Mouse (Mus musculus) embryonic facial prominence, embryonic 12.5 days (tissue): Measurements from ENCODE around the gene Hist1h3i. TPM values are rescaled to one million over a fixed set of nuclear protein-coding genes. Genes with fewer than 3 reads are reported as not detected.
"Not testable (repeated sequence)": the region's sequence is repeated elsewhere in the genome, so short reads cannot be mapped to it uniquely, and the experiment has no call there.

Experiments used
- ATAC-seq: fragments of 200-750 bp; cut with Nextera tagmentation; 2 replicates; pipeline ENCODE4 v1.8.0; 2017; ENCODE audit not compliant: insufficient number of reproducible peaks, insufficient read depth, low FRiP score, low TSS enrichment
- H3K27ac ChIP-seq: fragments of 300-500 bp; sonication (generic); 2 replicates; pipeline ENCODE4 v1.5.1; 2016; ENCODE audit warnings: mild to moderate bottlenecking
- H3K27me3 ChIP-seq: fragments of 300-500 bp; sonication (generic); 2 replicates; pipeline ENCODE4 v1.6.1; 2016; ENCODE audit warnings: mild to moderate bottlenecking, moderate library complexity
- H3K36me3 ChIP-seq: fragments of 300-500 bp; sonication (generic); 2 replicates; pipeline ENCODE4 v1.6.1; 2016; ENCODE audit warnings: mild to moderate bottlenecking
- H3K4me1 ChIP-seq: fragments of 300-500 bp; sonication (generic); 2 replicates; pipeline ENCODE4 v1.6.1; 2016
- H3K4me2 ChIP-seq: fragments of 300-500 bp; sonication (generic); replicated peaks from 2 replicates; pipeline ENCODE4 v1.6.1; 2016; ENCODE audit warnings: mild to moderate bottlenecking, moderate library complexity
- H3K4me3 ChIP-seq: fragments of 300-500 bp; sonication (generic); 2 replicates; pipeline ENCODE4 v1.5.1; 2016; ENCODE audit warnings: mild to moderate bottlenecking
- H3K9ac ChIP-seq: fragments of 300-500 bp; sonication (generic); 2 replicates; pipeline ENCODE4 v1.6.1; 2016; ENCODE audit warnings: mild to moderate bottlenecking, moderate library complexity
- H3K9me3 ChIP-seq: fragments of 300-500 bp; sonication (generic); 2 replicates; pipeline ENCODE4 v1.6.1; 2016; ENCODE audit warnings: mild to moderate bottlenecking, moderate library complexity
- WGBS: fragments of 180-500 bp; shearing (Covaris S2); methylation state at CpG from one replicate; pipeline ENCODE4 v1.1.7; 2016; 5-methylcytosine and 5-hydroxymethylcytosine counted together
- microRNA-seq: library from miRNA; unstranded; fragments of <30 nt; microRNA quantifications from one replicate; pipeline ENCODE4, GENCODE M21; 2017
- polyA plus RNA-seq: library from polyadenylated mRNA; unstranded; fragments of >200 nt; fragmentation: Nextera tagmentation; extraction: Ambion mirVana; gene quantifications from 2 replicates; pipeline ENCODE4 v1.2.1, GENCODE M21; 2016

The Hist1h3i gene
- polyA plus RNA-seq, 1 experiment from 2014 or later, result 144 TPM

DNA sequence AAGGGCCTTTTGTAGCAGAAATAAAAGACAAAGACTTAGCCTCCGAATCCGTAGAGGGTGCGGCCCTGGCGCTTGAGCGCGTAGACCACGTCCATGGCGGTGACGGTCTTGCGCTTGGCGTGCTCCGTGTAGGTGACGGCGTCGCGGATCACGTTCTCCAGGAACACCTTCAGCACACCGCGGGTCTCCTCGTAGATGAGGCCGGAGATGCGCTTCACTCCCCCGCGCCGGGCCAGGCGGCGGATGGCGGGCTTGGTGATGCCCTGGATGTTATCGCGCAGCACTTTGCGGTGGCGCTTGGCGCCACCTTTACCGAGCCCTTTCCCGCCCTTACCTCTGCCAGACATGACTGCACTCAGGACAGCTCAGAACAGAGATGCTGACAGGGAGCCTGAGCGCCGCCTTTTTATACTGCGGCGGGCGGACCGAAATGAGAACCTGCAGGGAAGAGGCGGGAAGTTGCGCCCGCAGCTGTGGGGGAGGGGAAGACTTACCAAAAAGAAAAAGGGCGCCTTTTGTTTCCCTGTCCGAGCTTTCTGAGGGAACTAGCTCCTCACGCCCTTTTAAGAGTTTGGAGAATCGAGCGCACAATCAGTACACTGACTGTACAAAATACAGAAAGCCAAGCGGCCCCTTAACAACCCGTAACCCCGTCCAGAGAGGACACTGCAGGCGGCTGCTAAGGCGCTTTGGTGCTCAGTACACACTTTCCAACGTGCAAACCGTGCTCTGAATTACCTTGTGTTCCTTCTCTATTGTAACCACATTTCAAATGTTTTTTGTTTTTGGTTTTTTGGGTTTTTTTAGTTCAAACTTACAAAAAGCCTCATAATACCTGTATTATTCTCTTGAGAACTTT, 32.8 kb downstream of the Hist1h3i start, which contains the start of gene Hist1h4k:
Gene Hist1h4k, minus strand, starts transcription at position 347 of the 859 bp plus-strand sequence.
- not testable (repeated sequence) for H3K36me3 ChIP-seq, H3K9me3 ChIP-seq, H3K27me3 ChIP-seq
- ATAC-seq, result peak; percentile 91
- Histone ChIP-seq H3K9ac (peak within 1 kb of the TSS; percentile 77), H3K4me2 (peak within 1 kb of the TSS; percentile 83), H3K4me1 (peaks cover 20% of the 10 kb centered on the region), H3K4me3 (peak within 1 kb of the TSS; percentile 65), H3K27ac (peak within 1 kb of the TSS; percentile 97)
- under 1% methylated on average over 48 of the region's 56 CpGs for WGBS

DNA sequence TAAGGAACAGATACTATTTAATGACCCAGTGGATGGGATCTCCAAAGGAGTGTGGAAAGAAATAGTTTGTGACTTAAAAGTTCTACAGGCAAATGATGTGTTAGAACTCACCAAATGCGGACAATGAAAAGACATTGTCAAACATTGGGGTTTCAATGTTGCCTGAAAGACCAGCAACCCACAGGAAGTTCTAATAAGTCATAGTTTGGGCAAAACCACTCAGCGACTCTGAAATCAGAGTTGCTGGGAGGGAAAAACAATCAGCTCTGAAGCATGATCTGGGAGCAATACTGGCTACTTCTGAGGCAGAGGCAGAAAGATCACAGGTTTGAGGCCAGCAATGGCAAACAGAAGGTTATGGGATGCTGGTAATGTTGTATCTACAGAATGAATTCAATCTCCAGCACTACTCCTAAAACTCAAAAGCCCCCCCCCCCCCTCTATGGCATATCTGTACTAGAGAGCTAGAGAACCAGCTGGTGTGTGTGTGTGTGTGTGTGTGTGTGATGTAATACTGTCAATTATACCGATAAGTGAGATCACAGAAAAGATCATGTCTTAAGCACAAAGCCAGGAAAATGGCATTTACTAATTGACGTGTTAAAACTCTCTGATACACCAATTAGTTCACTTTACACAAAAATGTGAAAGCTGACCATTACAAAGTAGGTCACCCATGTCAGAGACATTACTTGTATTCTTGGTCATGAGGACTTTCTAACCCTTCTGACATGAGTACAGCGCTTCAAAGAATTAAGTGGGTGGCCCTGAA, 33.6 kb downstream of the Hist1h3i start:
- WGBS, result 4% methylated on average over 5 of the region's 5 CpGs
- H3K4me2 ChIP-seq, result peak overlapping the region; percentile 83
- peak overlapping the region; percentile 77 for H3K9ac ChIP-seq
- peak overlapping the region; percentile 65 for H3K4me3 ChIP-seq
- no peaks in the 10 kb centered on the region for H3K9me3 ChIP-seq
- peaks cover 20% of the 10 kb centered on the region for H3K4me1 ChIP-seq
- ATAC-seq, result no peak
- H3K27ac ChIP-seq, result peak overlapping the region; percentile 97
- no peaks in the 10 kb centered on the region for H3K36me3 ChIP-seq
- no peaks in the 10 kb centered on the region for H3K27me3 ChIP-seq

- WGBS, result 84% methylated on average over 1 of the region's 1 CpGs
- Histone ChIP-seq H3K4me3 (no peak overlapping the region), H3K9me3 (no peaks in the 10 kb centered on the region), H3K36me3 (no peaks in the 10 kb centered on the region), H3K27me3 (no peaks in the 10 kb centered on the region), H3K9ac (no peak overlapping the region), H3K4me1 (peaks cover 6% of the 10 kb centered on the region; the same call in 1 of the 2 replicates), H3K27ac (no peak overlapping the region), H3K4me2 (no peak overlapping the region)
- ATAC-seq, result no peak
Observed at GRCm38 (mm10) chr13:21745006-21745405, 38.2 kb downstream of the Hist1h3i start.

- peak within 1 kb of the TSS; percentile 62 for H3K9ac ChIP-seq
- not testable (repeated sequence) for H3K36me3 ChIP-seq, H3K9me3 ChIP-seq, H3K27me3 ChIP-seq
- ATAC-seq, result peak; percentile 90
- H3K4me3 ChIP-seq, result peak within 1 kb of the TSS; percentile 55
- WGBS, result under 1% methylated on average over 44 of the region's 56 CpGs
- H3K4me1 ChIP-seq, result peaks cover 12% of the 10 kb centered on the region
- peak within 1 kb of the TSS; percentile 98 for H3K27ac ChIP-seq
- peak within 1 kb of the TSS; percentile 63 for H3K4me2 ChIP-seq
Observed at GRCm38 (mm10) chr13:21734906-21735767, 48.0 kb downstream of the Hist1h3i start, which contains the start of gene Hist1h4j. TSS of gene Hist1h4j (plus strand) at chr13:21735064.

GRCm38 (mm10) chr13:21734010-21734905, 48.9 kb downstream of the Hist1h3i start:
- Histone ChIP-seq H3K4me2 (peak overlapping the region; percentile 63), H3K4me1 (peaks cover 12% of the 10 kb centered on the region), H3K9me3 (no peaks in the 10 kb centered on the region), H3K27me3 (no peaks in the 10 kb centered on the region), H3K4me3 (peak overlapping the region; percentile 55), H3K27ac (peak overlapping the region; percentile 98), H3K9ac (peak overlapping the region; percentile 59), H3K36me3 (no peaks in the 10 kb centered on the region)
- under 1% methylated on average over 21 of the region's 21 CpGs for WGBS
- ATAC-seq, result peak; percentile 79

- H3K4me3 ChIP-seq, result no peak overlapping the region
Observed at GRCm38 (mm10) chr13:21733466-21733865, 49.7 kb downstream of the Hist1h3i start.

More at GRCm38 (mm10) chr13:21733466-21733865, 49.7 kb downstream of the Hist1h3i start:
- H3K4me1 ChIP-seq, result peaks cover 12% of the 10 kb centered on the region
- no peaks in the 10 kb centered on the region for H3K27me3 ChIP-seq
- peak overlapping the region; percentile 98 for H3K27ac ChIP-seq
- H3K4me2 ChIP-seq, result peak overlapping the region; percentile 63
- no peak for ATAC-seq
- H3K36me3 ChIP-seq, result no peaks in the 10 kb centered on the region
- H3K9ac ChIP-seq, result 0 out of 2 replicates have a peak overlapping the region, but pooled peaks have one; percentile 21
- WGBS, result 64% methylated on average over 5 of the region's 5 CpGs
- no peaks in the 10 kb centered on the region for H3K9me3 ChIP-seq

Small RNA genes within 50 kb of the gene (microRNA-seq; reads per million reads assigned to microRNA genes)
- gene Gm19658, result not detected
- gene Gm44346, result not detected
- gene Gm44454, result not detected
- gene Gm44466, result not detected

Other genes with a start within 250 kb of the Hist1h3i start
- gene Olfr1366, start 240.6 kb downstream of the Hist1h3i start, polyA plus RNA-seq, result 0.19 and 0.40 TPM in 2 replicates
- 0.08 TPM in 1 of 2 replicates, not detected in the other for gene Olfr1535, start 223.5 kb downstream of the Hist1h3i start, polyA plus RNA-seq
- gene Olfr1364, start 201.6 kb downstream of the Hist1h3i start, polyA plus RNA-seq, result not detected in 2 replicates
- gene Olfr1362, start 169.3 kb downstream of the Hist1h3i start, polyA plus RNA-seq, result not detected in 2 replicates
- not detected in 2 replicates for gene Olfr11, start 140.9 kb downstream of the Hist1h3i start, polyA plus RNA-seq
- gene Olfr1361, start 120.0 kb downstream of the Hist1h3i start, polyA plus RNA-seq, result not detected in 2 replicates
- not detected in 2 replicates for gene Olfr1360, start 106.0 kb downstream of the Hist1h3i start, polyA plus RNA-seq
- not detected in 2 replicates for gene Olfr1359, start 85.3 kb downstream of the Hist1h3i start, polyA plus RNA-seq
- 3.1 and 3.6 TPM in 2 replicates for gene Hist1h2bl, start 67.2 kb downstream of the Hist1h3i start, polyA plus RNA-seq
- 41.3 and 50.1 TPM in 2 replicates for gene Hist1h2ai, start 66.9 kb downstream of the Hist1h3i start, polyA plus RNA-seq
- 17.9 and 30.8 TPM in 2 replicates for gene Hist1h3h, start 65.7 kb downstream of the Hist1h3i start, polyA plus RNA-seq
- gene Hist1h2bm, start 61.3 kb downstream of the Hist1h3i start, polyA plus RNA-seq, result 8.3 and 8.9 TPM in 2 replicates
- 1.6 and 1.9 TPM in 2 replicates for gene Hist1h4j, start 48.3 kb downstream of the Hist1h3i start, polyA plus RNA-seq
- gene Hist1h4k, start 32.9 kb downstream of the Hist1h3i start, polyA plus RNA-seq, result 4.7 and 8.9 TPM in 2 replicates
- gene Hist1h2ak, start 29.5 kb downstream of the Hist1h3i start, polyA plus RNA-seq, result 37.1 and 46.3 TPM in 2 replicates
- 4.1 and 4.3 TPM in 2 replicates for gene Hist1h2bn, start 29.2 kb downstream of the Hist1h3i start, polyA plus RNA-seq
- 35.1 and 35.4 TPM in 2 replicates for gene Hist1h1b, start 2.7 kb downstream of the Hist1h3i start, polyA plus RNA-seq
- gene Hist1h2an, start 3.8 kb upstream of the Hist1h3i start, polyA plus RNA-seq, result 13.0 and 18.3 TPM in 2 replicates
- gene Hist1h2bp, start 4.1 kb upstream of the Hist1h3i start, polyA plus RNA-seq, result 1.5 and 1.8 TPM in 2 replicates
- gene Hist1h2bq, start 26.8 kb upstream of the Hist1h3i start, polyA plus RNA-seq, result 35.6 and 40.3 TPM in 2 replicates
- gene Hist1h2ao, start 27.1 kb upstream of the Hist1h3i start, polyA plus RNA-seq, result not detected in 2 replicates
- gene Hist1h4m, start 28.4 kb upstream of the Hist1h3i start, polyA plus RNA-seq, result not detected in 2 replicates
- 18.0 and 19.5 TPM in 2 replicates for gene Hist1h4n, start 48.8 kb upstream of the Hist1h3i start, polyA plus RNA-seq
- gene Hist1h2ap, start 50.1 kb upstream of the Hist1h3i start, polyA plus RNA-seq, result 4,825 and 4,891 TPM in 2 replicates
- gene Hist1h2br, start 50.4 kb upstream of the Hist1h3i start, polyA plus RNA-seq, result 34.0 and 43.6 TPM in 2 replicates
- gene Zfp184, start 161.7 kb upstream of the Hist1h3i start, polyA plus RNA-seq, result 21.7 and 23.6 TPM in 2 replicates
- gene Pom121l2, start 197.8 kb upstream of the Hist1h3i start, polyA plus RNA-seq, result 0.33 TPM in 1 of 2 replicates, not detected in the other
- 0.69 and 0.95 TPM in 2 replicates for gene Prss16, start 226.4 kb upstream of the Hist1h3i start, polyA plus RNA-seq